Mouse (Mus musculus) lung, postnatal 25 days (tissue): ENCODE measurements around the gene Klk12.

Source experiments
- DNase-seq: peaks from one replicate; pipeline ENCODE4 v3.0.0; 2022; ENCODE audit warnings: low spot score

The Klk12 gene

GRCm38 (mm10) chr7:43796355-43796754, 27.7 kb downstream of the Klk12 start:
- DNase-seq = no peak

- peak; percentile 21 for DNase-seq
Observed at GRCm38 (mm10) chr7:43797333-43797769, 28.7 kb downstream of the Klk12 start, which contains the start of gene Klk8. Gene Klk8 (plus strand): TSS chr7:43797577.

DNA sequence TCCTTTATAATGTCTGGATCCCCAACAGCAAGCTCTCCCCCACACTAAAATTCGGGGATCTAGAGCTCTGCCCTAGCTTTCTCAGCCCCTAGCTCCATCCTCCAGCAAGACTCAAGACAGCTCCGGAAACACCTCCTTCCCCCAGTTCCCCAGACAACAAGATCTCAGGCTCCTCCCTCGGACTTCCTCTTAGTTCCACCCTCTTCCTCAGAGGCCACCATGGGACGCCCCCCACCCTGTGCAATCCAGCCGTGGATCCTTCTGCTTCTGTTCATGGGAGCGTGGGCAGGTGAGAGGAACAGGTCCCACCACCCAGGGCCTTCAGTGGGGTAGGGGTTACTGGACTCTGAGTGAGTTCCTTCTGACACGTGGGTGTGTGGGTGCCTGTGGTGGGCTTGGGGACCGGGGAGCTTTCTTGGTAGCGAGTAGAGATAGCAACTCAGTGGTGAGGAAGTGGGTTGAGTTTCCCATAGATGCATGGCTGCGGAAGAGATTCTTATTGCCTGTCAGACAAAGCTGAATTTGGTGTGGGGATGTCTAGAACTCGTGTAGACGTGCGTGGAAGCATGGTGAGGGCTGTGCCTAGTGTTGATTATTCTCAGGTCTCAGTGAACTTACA, 29.3 kb downstream of the Klk12 start:
- DNase-seq = peak; percentile 34

GRCm38 (mm10) chr7:43799876-43800275, 31.2 kb downstream of the Klk12 start:
- DNase-seq = no peak

DNA sequence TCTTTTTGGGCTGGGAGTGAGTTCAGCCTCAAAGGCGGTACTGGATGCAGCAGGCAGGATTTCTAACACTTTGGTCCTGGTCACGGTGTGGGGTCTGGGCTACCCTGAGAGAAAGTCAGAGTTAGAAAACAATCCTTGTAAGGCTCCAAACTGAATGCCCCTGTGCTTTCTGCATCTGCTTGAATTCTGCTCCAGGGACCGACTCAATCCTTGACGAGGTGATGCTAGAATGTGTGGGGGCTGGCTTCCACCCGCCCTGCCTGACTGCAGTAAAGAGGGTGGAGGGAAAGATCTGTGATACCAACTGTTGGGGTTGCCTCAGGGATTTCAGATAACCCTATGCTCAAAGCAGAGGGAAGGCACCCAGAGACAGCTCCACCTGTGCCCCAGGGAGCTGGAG, 42.3 kb downstream of the Klk12 start, which contains the start of gene Klk7:
TSS of gene Klk7 (plus strand) at position 301 of the 400 bp plus-strand sequence.
- DNase-seq = no peak

- no peak for DNase-seq
Observed at GRCm38 (mm10) chr7:43815211-43815610, 46.5 kb downstream of the Klk12 start.

GRCm38 (mm10) chr7:43816746-43817145, 48.0 kb downstream of the Klk12 start:
- no peak for DNase-seq

DNA sequence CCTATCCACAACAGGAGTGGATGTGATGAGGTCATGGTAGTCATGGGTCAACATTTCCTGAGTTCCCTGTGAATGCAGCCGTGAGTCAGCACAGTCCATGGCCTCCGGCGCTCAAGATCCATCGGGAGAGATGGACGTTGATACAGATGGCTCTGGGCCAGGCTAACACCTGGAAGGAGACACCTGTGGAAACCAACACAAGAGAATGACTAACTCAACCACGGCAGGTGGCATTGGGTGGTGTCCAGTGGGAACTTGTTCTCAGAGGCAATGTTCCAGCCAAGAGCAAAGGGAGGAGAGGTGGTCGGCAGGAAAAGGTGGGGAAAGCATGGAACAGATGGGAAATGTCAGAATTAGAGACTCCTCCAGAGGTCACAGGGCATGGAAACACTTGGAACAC, 52.9 kb downstream of the Klk12 start:
- DNase-seq = no peak
